Mouse (Mus musculus) liver, postnatal 0 days (tissue): Measurements from ENCODE around the gene Wdr83. TPM values are rescaled to one million over a fixed set of nuclear protein-coding genes. Genes with fewer than 3 reads are reported as not detected.
"Not testable (repeated sequence)": the region's sequence is repeated elsewhere in the genome, so short reads cannot be mapped to it uniquely, and the experiment has no call there.

Source experiments
- ATAC-seq: fragments of 200-750 bp; cut with Nextera tagmentation; 2 replicates; pipeline ENCODE4 v1.8.0; 2017; ENCODE audit warnings: mild to moderate bottlenecking, moderate library complexity
- DNase-seq: peaks from one replicate; pipeline ENCODE4 v3.0.0-alpha.2; 2016
- H3K27ac ChIP-seq: fragments of 300-500 bp; sonication (generic); 2 replicates; pipeline ENCODE4 v1.5.1; 2014; ENCODE audit warnings: antibody characterized with exemption, moderate library complexity, mild to moderate bottlenecking, low read depth
- H3K27me3 ChIP-seq: fragments of 300-500 bp; sonication (generic); 2 replicates; pipeline ENCODE4 v1.6.1; 2014; ENCODE audit warnings: low read length, control low read depth, mixed read lengths; ENCODE audit not compliant: insufficient read depth
- H3K36me3 ChIP-seq: fragments of 300-500 bp; sonication (generic); replicated peaks from 2 replicates; pipeline ENCODE4 v1.6.1; 2014; ENCODE audit warnings: mild to moderate bottlenecking, control low read depth, low read length, moderate library complexity, mixed read lengths; ENCODE audit not compliant: insufficient read depth
- H3K4me1 ChIP-seq: fragments of 300-500 bp; sonication (generic); 2 replicates; pipeline ENCODE4 v1.6.1; 2014; ENCODE audit warnings: antibody characterized with exemption, mild to moderate bottlenecking, control low read depth; ENCODE audit not compliant: insufficient read depth
- H3K4me2 ChIP-seq: fragments of 300-500 bp; sonication (generic); 2 replicates; pipeline ENCODE4 v1.6.1; 2014; ENCODE audit warnings: low read depth, mild to moderate bottlenecking, low read length, moderate library complexity, mixed read lengths
- H3K4me3 ChIP-seq: fragments of 300-500 bp; sonication (generic); 2 replicates; pipeline ENCODE4 v1.5.1; 2014; ENCODE audit warnings: low read depth, low read length
- H3K9ac ChIP-seq: fragments of 300-500 bp; sonication (generic); replicated peaks from 2 replicates; pipeline ENCODE4 v1.6.1; 2014; ENCODE audit warnings: mild to moderate bottlenecking, moderate library complexity
- H3K9me3 ChIP-seq: fragments of 300-500 bp; sonication (generic); 2 replicates; pipeline ENCODE4 v1.6.1; 2016; ENCODE audit warnings: mild to moderate bottlenecking, control low read depth, low read length, mixed read lengths
- CTCF ChIP-seq: sonication (generic); IDR thresholded peaks from 2 replicates; pipeline ENCODE4 v1.5.1; 2016; ENCODE audit warnings: antibody characterized with exemption, low read depth
- EP300 ChIP-seq: IDR thresholded peaks from 2 replicates; pipeline ENCODE4 v1.6.1; 2016; ENCODE audit warnings: antibody characterized with exemption, low read depth, mild to moderate bottlenecking
- WGBS: fragments of 180-500 bp; shearing (Covaris S2); extraction: QIAGEN DNeasy Blood & Tissue Kit; methylation state at CpG from one replicate; pipeline ENCODE4 v1.1.7; 2014; ENCODE audit not compliant: insufficient replicate concordance; 5-methylcytosine and 5-hydroxymethylcytosine counted together
- polyA plus RNA-seq: library from polyadenylated mRNA; unstranded; fragments of >200 nt; fragmentation: Nextera tagmentation; extraction: Ambion mirVana; gene quantifications from 2 replicates; pipeline ENCODE4 v1.2.1, GENCODE M21; 2015

The Wdr83 gene
- polyA plus RNA-seq: 17.6 and 18.4 TPM in 2 replicates

- DNase-seq: peak; percentile 78
- Histone ChIP-seq H3K9me3 (no peaks in the 10 kb centered on the region), H3K27me3 (no peaks in the 10 kb centered on the region), H3K4me2 (peak within 1 kb of the TSS; percentile 97), H3K4me3 (peak within 1 kb of the TSS; percentile 92), H3K9ac (peak within 1 kb of the TSS; percentile 93), H3K4me1 (peaks cover 30% of the 10 kb centered on the region), H3K36me3 (peaks cover 15% of the 10 kb centered on the region), H3K27ac (peak within 1 kb of the TSS; percentile 84)
- ATAC-seq: peak; percentile 53
- 0% methylated on average over 9 of the region's 9 CpGs for WGBS
- no peak for TF ChIP-seq EP300
- no peak for TF ChIP-seq CTCF
Observed at GRCm38 (mm10) chr8:85081216-85081555, at the start of gene Wdr83. Gene Wdr83, minus strand, starts transcription at chr8:85081306.

GRCm38 (mm10) chr8:85123691-85124090, 42.6 kb upstream of the Wdr83 start:
- no peak for ATAC-seq
- DNase-seq: no peak
- Histone ChIP-seq H3K4me3 (no peak overlapping the region), H3K9me3 (no peaks in the 10 kb centered on the region), H3K36me3 (no peaks in the 10 kb centered on the region), H3K27me3 (no peaks in the 10 kb centered on the region), H3K9ac (no peak overlapping the region), H3K4me1 (no peaks in the 10 kb centered on the region), H3K4me2 (no peak overlapping the region), H3K27ac (no peak overlapping the region)
- TF ChIP-seq EP300: no peak
- no peak for TF ChIP-seq CTCF
- WGBS: 87% methylated on average over 8 of the region's 8 CpGs

- Histone ChIP-seq H3K36me3 (no peaks in the 10 kb centered on the region), H3K4me1 (no peaks in the 10 kb centered on the region), H3K4me2 (no peak within 1 kb of the TSS), H3K4me3 (no peak within 1 kb of the TSS), H3K9ac (no peak within 1 kb of the TSS), H3K27me3 (no peaks in the 10 kb centered on the region), H3K9me3 (no peaks in the 10 kb centered on the region), H3K27ac (no peak within 1 kb of the TSS)
- TF ChIP-seq EP300 (no peak), CTCF (no peak)
- WGBS: 73% methylated on average over 3 of the region's 3 CpGs
- no peak for DNase-seq
- no peak for ATAC-seq
Observed at GRCm38 (mm10) chr8:85122995-85123394, 41.9 kb upstream of the Wdr83 start, which contains the start of gene Zfp791. Gene Zfp791, minus strand, starts transcription at chr8:85123095.

- not testable (repeated sequence) for H3K9ac ChIP-seq, H3K4me3 ChIP-seq, H3K9me3 ChIP-seq, H3K27ac ChIP-seq, H3K4me1 ChIP-seq, H3K4me2 ChIP-seq, DNase-seq, H3K27me3 ChIP-seq, ATAC-seq, H3K36me3 ChIP-seq
- 80% methylated on average over 5 of the region's 5 CpGs for WGBS
Observed at GRCm38 (mm10) chr8:85120251-85120650, 39.1 kb upstream of the Wdr83 start.

- TF ChIP-seq CTCF: peak; percentile 41
- TF ChIP-seq EP300: no peak
- Histone ChIP-seq H3K4me3 (peak overlapping the region; percentile 49), H3K4me2 (peak overlapping the region; percentile 60), H3K27me3 (no peaks in the 10 kb centered on the region), H3K4me1 (peaks cover 3% of the 10 kb centered on the region; the same call in 1 of the 2 replicates), H3K9me3 (no peaks in the 10 kb centered on the region), H3K27ac (peak overlapping the region; percentile 72), H3K9ac (peak overlapping the region; percentile 62), H3K36me3 (0 out of 2 replicates have a peak, but pooled peaks cover 4% of the 10 kb centered on the region)
- DNase-seq (peak; percentile 83), ATAC-seq (peak; percentile 80)
- 11% methylated on average over 37 of the region's 37 CpGs for WGBS
Observed at GRCm38 (mm10) chr8:85119052-85119981, 38.2 kb upstream of the Wdr83 start.

GRCm38 (mm10) chr8:85116984-85117383, 35.9 kb upstream of the Wdr83 start:
- DNase-seq: no peak
- Histone ChIP-seq H3K36me3 (peaks cover 15% of the 10 kb centered on the region), H3K9ac (no peak overlapping the region), H3K27ac (peak overlapping the region; percentile 68), H3K4me1 (peaks cover 3% of the 10 kb centered on the region; the same call in 1 of the 2 replicates), H3K4me2 (peak overlapping the region; percentile 56), H3K4me3 (peak overlapping the region; percentile 11), H3K27me3 (no peaks in the 10 kb centered on the region), H3K9me3 (no peaks in the 10 kb centered on the region; the same call in 1 of the 2 replicates)
- ATAC-seq: peak; percentile 62
- TF ChIP-seq EP300: peak; percentile 71
- no peak for TF ChIP-seq CTCF
- WGBS: 57% methylated on average over 7 of the region's 7 CpGs
